Mouse (Mus musculus): ENCODE measurements at regions not wholly inside any gene's neighbourhood (a gene's known extent, or its start where the extent isn't known, plus 50 kb on each side); places are given as distances from the start of the nearest gene placed in this dataset.
"Not testable (repeated sequence)": the region's sequence is repeated elsewhere in the genome, so short reads cannot be mapped to it uniquely, and the experiment has no call there.

GRCm38 (mm10) chr1:140693482-140693881, 447.5 kb downstream of the Kcnt2 start:
- Histone ChIP-seq H3K36me3 (no peaks in the 10 kb centered on the region), H3K27ac (no peak overlapping the region), H3K4me3 (replicated peaks) (no peak overlapping the region), H3K4me2 (no peak overlapping the region), H3K9ac (replicated peaks) (no peak overlapping the region), H3K4me1 (replicated peaks) (no peaks in the 10 kb centered on the region), H3K9me3 (no peaks in the 10 kb centered on the region), H3K27me3 (no peaks in the 10 kb centered on the region)
- no peak for ATAC-seq (ENCODE audit: insufficient number of reproducible peaks, insufficient read depth, low FRiP score, low TSS enrichment, low read depth)
- 92% methylated on average over 7 of the region's 7 CpGs for WGBS

GRCm38 (mm10) chr1:140730189-140730588, 484.2 kb downstream of the Kcnt2 start:
- WGBS: 81% methylated on average over 1 of the region's 1 CpGs
- Histone ChIP-seq H3K36me3 (no peaks in the 10 kb centered on the region), H3K27ac (no peak overlapping the region), H3K9ac (replicated peaks) (no peak overlapping the region), H3K9me3 (no peaks in the 10 kb centered on the region), H3K4me1 (replicated peaks) (no peaks in the 10 kb centered on the region), H3K27me3 (no peaks in the 10 kb centered on the region), H3K4me2 (no peak overlapping the region), H3K4me3 (replicated peaks) (no peak overlapping the region)
- no peak for ATAC-seq (ENCODE audit: insufficient number of reproducible peaks, insufficient read depth, low FRiP score, low TSS enrichment, low read depth)

GRCm38 (mm10) chr1:140739001-140739728, 493.2 kb downstream of the Kcnt2 start:
- H3K4me2 ChIP-seq: no peak overlapping the region
- no peaks in the 10 kb centered on the region for H3K27me3 ChIP-seq
- no peak overlapping the region for H3K4me3 ChIP-seq (replicated peaks)
- no peaks in the 10 kb centered on the region for H3K9me3 ChIP-seq
- ATAC-seq (ENCODE audit: insufficient number of reproducible peaks, insufficient read depth, low FRiP score, low TSS enrichment, low read depth): peak; percentile 73; the same call in 1 of the 2 replicates
- no peaks in the 10 kb centered on the region for H3K4me1 ChIP-seq (replicated peaks)
- no peak overlapping the region for H3K9ac ChIP-seq (replicated peaks)
- no peaks in the 10 kb centered on the region for H3K36me3 ChIP-seq
- no peak overlapping the region for H3K27ac ChIP-seq
- 41% methylated on average over 3 of the region's 3 CpGs for WGBS

- Histone ChIP-seq H3K4me3 (replicated peaks) (no peak overlapping the region), H3K27ac (no peak overlapping the region), H3K9me3 (no peaks in the 10 kb centered on the region), H3K36me3 (no peaks in the 10 kb centered on the region), H3K4me2 (no peak overlapping the region), H3K27me3 (no peaks in the 10 kb centered on the region), H3K4me1 (replicated peaks) (no peaks in the 10 kb centered on the region), H3K9ac (replicated peaks) (no peak overlapping the region)
- WGBS: 70% methylated on average over 1 of the region's 1 CpGs
- ATAC-seq (ENCODE audit: insufficient number of reproducible peaks, insufficient read depth, low FRiP score, low TSS enrichment, low read depth): no peak
Measured at GRCm38 (mm10) chr1:140740081-140740480, 494.1 kb downstream of the Kcnt2 start.

- H3K27me3 ChIP-seq: no peaks in the 10 kb centered on the region
- no peak overlapping the region for H3K9ac ChIP-seq (replicated peaks)
- no peak overlapping the region for H3K27ac ChIP-seq
- H3K4me1 ChIP-seq (replicated peaks): no peaks in the 10 kb centered on the region
- H3K4me2 ChIP-seq: no peak overlapping the region
- no peak for ATAC-seq (ENCODE audit: insufficient number of reproducible peaks, insufficient read depth, low FRiP score, low TSS enrichment, low read depth)
- H3K36me3 ChIP-seq: no peaks in the 10 kb centered on the region
- WGBS: 17% methylated on average over 3 of the region's 3 CpGs
- H3K4me3 ChIP-seq (replicated peaks): no peak overlapping the region
- H3K9me3 ChIP-seq: no peaks in the 10 kb centered on the region
Measured at GRCm38 (mm10) chr1:140748011-140748410, 502.1 kb downstream of the Kcnt2 start.

- no peak overlapping the region for H3K9ac ChIP-seq (replicated peaks)
- no peaks in the 10 kb centered on the region for H3K4me1 ChIP-seq (replicated peaks)
- H3K27ac ChIP-seq: no peak overlapping the region
- no peak overlapping the region for H3K4me2 ChIP-seq
- 88% methylated on average over 1 of the region's 1 CpGs for WGBS
- no peaks in the 10 kb centered on the region for H3K27me3 ChIP-seq
- no peak for ATAC-seq (ENCODE audit: insufficient number of reproducible peaks, insufficient read depth, low FRiP score, low TSS enrichment, low read depth)
- no peaks in the 10 kb centered on the region for H3K36me3 ChIP-seq
- H3K4me3 ChIP-seq (replicated peaks): no peak overlapping the region
- no peaks in the 10 kb centered on the region for H3K9me3 ChIP-seq
Measured at GRCm38 (mm10) chr1:140765906-140766305, 519.9 kb downstream of the Kcnt2 start.

- H3K4me1 ChIP-seq (replicated peaks); H3K4me2 ChIP-seq; ATAC-seq (ENCODE audit: insufficient number of reproducible peaks, insufficient read depth, low FRiP score, low TSS enrichment, low read depth); H3K9ac ChIP-seq (replicated peaks); H3K27me3 ChIP-seq; H3K4me3 ChIP-seq (replicated peaks); H3K9me3 ChIP-seq; H3K27ac ChIP-seq; H3K36me3 ChIP-seq: not testable (repeated sequence)
- WGBS: 79% methylated on average over 4 of the region's 4 CpGs
Measured at GRCm38 (mm10) chr1:140773769-140774168, 527.8 kb downstream of the Kcnt2 start.

- no peak for ATAC-seq (ENCODE audit: insufficient number of reproducible peaks, insufficient read depth, low FRiP score, low TSS enrichment, low read depth)
- Histone ChIP-seq H3K27me3 (no peaks in the 10 kb centered on the region), H3K4me2 (no peak overlapping the region), H3K4me3 (replicated peaks) (no peak overlapping the region), H3K4me1 (replicated peaks) (no peaks in the 10 kb centered on the region), H3K9ac (replicated peaks) (no peak overlapping the region), H3K9me3 (no peaks in the 10 kb centered on the region), H3K27ac (no peak overlapping the region), H3K36me3 (no peaks in the 10 kb centered on the region)
- 83% methylated on average over 5 of the region's 5 CpGs for WGBS
Measured at GRCm38 (mm10) chr1:140810170-140810569, 564.2 kb downstream of the Kcnt2 start.

GRCm38 (mm10) chr1:140838766-140839165, 592.8 kb downstream of the Kcnt2 start:
- Histone ChIP-seq H3K27me3 (no peaks in the 10 kb centered on the region), H3K36me3 (no peaks in the 10 kb centered on the region), H3K9ac (replicated peaks) (no peak overlapping the region), H3K4me3 (replicated peaks) (no peak overlapping the region), H3K27ac (no peak overlapping the region), H3K4me2 (no peak overlapping the region), H3K4me1 (replicated peaks) (no peaks in the 10 kb centered on the region), H3K9me3 (no peaks in the 10 kb centered on the region)
- WGBS: 81% methylated on average over 4 of the region's 4 CpGs
- no peak for ATAC-seq (ENCODE audit: insufficient number of reproducible peaks, insufficient read depth, low FRiP score, low TSS enrichment, low read depth)

- Histone ChIP-seq H3K27ac (no peak overlapping the region), H3K4me2 (no peak overlapping the region), H3K36me3 (no peaks in the 10 kb centered on the region), H3K4me3 (replicated peaks) (no peak overlapping the region), H3K9me3 (no peaks in the 10 kb centered on the region), H3K9ac (replicated peaks) (no peak overlapping the region), H3K27me3 (no peaks in the 10 kb centered on the region), H3K4me1 (replicated peaks) (no peaks in the 10 kb centered on the region)
- no peak for ATAC-seq (ENCODE audit: insufficient number of reproducible peaks, insufficient read depth, low FRiP score, low TSS enrichment, low read depth)
- 89% methylated on average over 2 of the region's 2 CpGs for WGBS
Measured at GRCm38 (mm10) chr1:140840579-140840978, 594.6 kb downstream of the Kcnt2 start.

- not testable (repeated sequence) for H3K36me3 ChIP-seq; H3K9ac ChIP-seq (replicated peaks); ATAC-seq (ENCODE audit: insufficient number of reproducible peaks, insufficient read depth, low FRiP score, low TSS enrichment, low read depth); H3K4me1 ChIP-seq (replicated peaks); H3K9me3 ChIP-seq; H3K27ac ChIP-seq; H3K27me3 ChIP-seq; H3K4me2 ChIP-seq; H3K4me3 ChIP-seq (replicated peaks)
- WGBS: 71% methylated on average over 3 of the region's 3 CpGs
Measured at GRCm38 (mm10) chr1:140848053-140848452, 602.1 kb downstream of the Kcnt2 start.

- Histone ChIP-seq H3K27me3 (no peaks in the 10 kb centered on the region), H3K4me1 (replicated peaks) (no peaks in the 10 kb centered on the region), H3K9ac (replicated peaks) (no peak overlapping the region), H3K36me3 (no peaks in the 10 kb centered on the region), H3K4me3 (replicated peaks) (no peak overlapping the region), H3K9me3 (no peaks in the 10 kb centered on the region), H3K4me2 (no peak overlapping the region), H3K27ac (no peak overlapping the region)
- ATAC-seq (ENCODE audit: insufficient number of reproducible peaks, insufficient read depth, low FRiP score, low TSS enrichment, low read depth): no peak
Measured at GRCm38 (mm10) chr1:140851568-140851967, 605.6 kb downstream of the Kcnt2 start.

All from limb, embryonic 12.5 days (tissue).